Mouse (Mus musculus): ENCODE measurements around the gene Foxj3. TPM values are rescaled to one million over a fixed set of nuclear protein-coding genes. Genes with fewer than 3 reads are reported as not detected.
"Not testable (repeated sequence)": the region's sequence is repeated elsewhere in the genome, so short reads cannot be mapped to it uniquely, and the experiment has no call there.

The Foxj3 gene
- total and polyA plus RNA-seq, 2 experiments from 2014 or later = 25.2 to 52.7 TPM

- no peak for TF ChIP-seq CTCF (IDR thresholded peaks at IDR 0.05; ENCODE audit: low read depth)
- Histone ChIP-seq H3K9me3 (ENCODE audit: low read length) (no peaks in the 10 kb centered on the region), H3K4me2 (ENCODE audit: low read depth) (no peak overlapping the region), H3K4me1 (ENCODE audit: insufficient read depth) (no peaks in the 10 kb centered on the region), H3K27ac (ENCODE audit: low read depth, low read length) (0 out of 2 replicates have a peak overlapping the region, but pooled peaks have one; percentile 36), H3K27me3 (ENCODE audit: insufficient read depth, low read length) (no peaks in the 10 kb centered on the region), H3K4me3 (ENCODE audit: low read depth, low read length) (no peak overlapping the region), H3K9ac (no peak overlapping the region), H3K36me3 (ENCODE audit: insufficient read depth) (peaks cover 26% of the 10 kb centered on the region)
- WGBS = 46% methylated on average over 3 of the region's 3 CpGs
- no peak for DNase-seq
- ATAC-seq = no peak
These were observed 90.1 kb downstream of the Foxj3 start for GRCm38 (mm10) chr4:119626876-119627275.

GRCm38 (mm10) chr4:119627317-119627716 is 90.5 kb downstream of the Foxj3 start:
- H3K4me2 ChIP-seq (ENCODE audit: low read depth) = no peak overlapping the region
- WGBS = 28% methylated on average over 4 of the region's 4 CpGs
- H3K36me3 ChIP-seq (ENCODE audit: insufficient read depth) = peaks cover 26% of the 10 kb centered on the region
- ATAC-seq (no peak), DNase-seq (no peak)
- peak overlapping the region; percentile 36; the same call in 1 of the 2 replicates for H3K27ac ChIP-seq (ENCODE audit: low read depth, low read length)
- H3K9ac ChIP-seq = no peak overlapping the region
- H3K4me3 ChIP-seq (ENCODE audit: low read depth, low read length) = no peak overlapping the region
- H3K9me3 ChIP-seq (ENCODE audit: low read length) = no peaks in the 10 kb centered on the region
- H3K4me1 ChIP-seq (ENCODE audit: insufficient read depth) = no peaks in the 10 kb centered on the region
- TF ChIP-seq CTCF (IDR thresholded peaks at IDR 0.05; ENCODE audit: low read depth) = no peak
- H3K27me3 ChIP-seq (ENCODE audit: insufficient read depth, low read length) = no peaks in the 10 kb centered on the region

- peaks cover 17% of the 10 kb centered on the region for H3K36me3 ChIP-seq (ENCODE audit: insufficient read depth)
- H3K4me1 ChIP-seq (ENCODE audit: insufficient read depth); H3K4me3 ChIP-seq (ENCODE audit: low read depth, low read length); H3K27ac ChIP-seq (ENCODE audit: low read depth, low read length); H3K27me3 ChIP-seq (ENCODE audit: insufficient read depth, low read length); H3K4me2 ChIP-seq (ENCODE audit: low read depth); H3K9me3 ChIP-seq (ENCODE audit: low read length); H3K9ac ChIP-seq; DNase-seq: not testable (repeated sequence)
- 83% methylated on average over 3 of the region's 4 CpGs for WGBS
- peak; percentile 47 for ATAC-seq
- TF ChIP-seq CTCF (IDR thresholded peaks at IDR 0.05; ENCODE audit: low read depth) = peak; percentile 48
These were observed 91.6 kb downstream of the Foxj3 start for GRCm38 (mm10) chr4:119628363-119628762.

GRCm38 (mm10) chr4:119631115-119631919 is 94.5 kb downstream of the Foxj3 start:
- ATAC-seq = peak; percentile 86
- WGBS = 78% methylated on average over 11 of the region's 11 CpGs

GRCm38 (mm10) chr4:119632721-119633120 is 95.9 kb downstream of the Foxj3 start:
- ATAC-seq = no peak
- DNase-seq = no peak
- WGBS = 61% methylated on average over 7 of the region's 7 CpGs
- Histone ChIP-seq H3K4me1 (ENCODE audit: insufficient read depth) (no peaks in the 10 kb centered on the region; the same call in 1 of the 2 replicates), H3K4me2 (ENCODE audit: low read depth) (no peak overlapping the region), H3K27ac (ENCODE audit: low read depth, low read length) (no peak overlapping the region), H3K4me3 (ENCODE audit: low read depth, low read length) (no peak overlapping the region), H3K9me3 (ENCODE audit: low read length) (no peaks in the 10 kb centered on the region), H3K9ac (no peak overlapping the region), H3K36me3 (ENCODE audit: insufficient read depth) (peaks cover 11% of the 10 kb centered on the region), H3K27me3 (ENCODE audit: insufficient read depth, low read length) (no peaks in the 10 kb centered on the region)
- TF ChIP-seq CTCF (IDR thresholded peaks at IDR 0.05; ENCODE audit: low read depth) = no peak

More at GRCm38 (mm10) chr4:119631115-119631919, 94.5 kb downstream of the Foxj3 start:
- DNase-seq = peak; percentile 81
- no peaks in the 10 kb centered on the region for H3K9me3 ChIP-seq (ENCODE audit: low read length)
- no peaks in the 10 kb centered on the region for H3K27me3 ChIP-seq (ENCODE audit: insufficient read depth, low read length)
- no peak overlapping the region for H3K4me2 ChIP-seq (ENCODE audit: low read depth)
- no peak overlapping the region for H3K27ac ChIP-seq (ENCODE audit: low read depth, low read length)
- TF ChIP-seq CTCF (IDR thresholded peaks at IDR 0.05; ENCODE audit: low read depth) = peak; percentile 93
- H3K4me1 ChIP-seq (ENCODE audit: insufficient read depth) = no peaks in the 10 kb centered on the region; the same call in 1 of the 2 replicates
- peaks cover 11% of the 10 kb centered on the region for H3K36me3 ChIP-seq (ENCODE audit: insufficient read depth)
- no peak overlapping the region for H3K4me3 ChIP-seq (ENCODE audit: low read depth, low read length)
- H3K9ac ChIP-seq = no peak overlapping the region; the same call in 1 of the 2 replicates

GRCm38 (mm10) chr4:119633342-119633741 is 96.5 kb downstream of the Foxj3 start:
- Histone ChIP-seq H3K36me3 (ENCODE audit: insufficient read depth) (peaks cover 11% of the 10 kb centered on the region), H3K27me3 (ENCODE audit: insufficient read depth, low read length) (no peaks in the 10 kb centered on the region), H3K4me2 (ENCODE audit: low read depth) (no peak overlapping the region), H3K4me1 (ENCODE audit: insufficient read depth) (no peaks in the 10 kb centered on the region; the same call in 1 of the 2 replicates), H3K9me3 (ENCODE audit: low read length) (no peaks in the 10 kb centered on the region), H3K27ac (ENCODE audit: low read depth, low read length) (no peak overlapping the region), H3K9ac (no peak overlapping the region), H3K4me3 (ENCODE audit: low read depth, low read length) (no peak overlapping the region)
- DNase-seq (no peak), ATAC-seq (0 out of 2 replicates have a peak, but pooled peaks have one; percentile 7)
- no peak for TF ChIP-seq CTCF (IDR thresholded peaks at IDR 0.05; ENCODE audit: low read depth)
- 29% methylated on average over 7 of the region's 7 CpGs for WGBS

GRCm38 (mm10) chr4:119633948-119634347 is 97.1 kb downstream of the Foxj3 start:
- no peaks in the 10 kb centered on the region for H3K27me3 ChIP-seq (ENCODE audit: insufficient read depth, low read length)
- peaks cover 11% of the 10 kb centered on the region for H3K36me3 ChIP-seq (ENCODE audit: insufficient read depth)
- H3K9me3 ChIP-seq (ENCODE audit: low read length) = no peaks in the 10 kb centered on the region
- no peaks in the 10 kb centered on the region; the same call in 1 of the 2 replicates for H3K4me1 ChIP-seq (ENCODE audit: insufficient read depth)
- no peak for TF ChIP-seq CTCF (IDR thresholded peaks at IDR 0.05; ENCODE audit: low read depth)
- H3K9ac ChIP-seq = no peak overlapping the region
- DNase-seq (no peak), ATAC-seq (no peak)
- no peak overlapping the region for H3K4me3 ChIP-seq (ENCODE audit: low read depth, low read length)
- H3K4me2 ChIP-seq (ENCODE audit: low read depth) = no peak overlapping the region
- WGBS = 81% methylated on average over 3 of the region's 3 CpGs
- H3K27ac ChIP-seq (ENCODE audit: low read depth, low read length) = no peak overlapping the region

Measured in forebrain, postnatal 0 days (tissue).